Mouse (Mus musculus) kidney, embryonic 16.5 days (tissue): ENCODE results near the gene Afg1l. TPM values are rescaled to one million over a fixed set of nuclear protein-coding genes. Genes with fewer than 3 reads are reported as not detected.

Source experiments
- ATAC-seq: fragments of 200-750 bp; cut with Nextera tagmentation; 2 replicates; pipeline ENCODE4 v1.8.0; 2017; ENCODE audit warnings: moderate TSS enrichment; ENCODE audit not compliant: low FRiP score, low TSS enrichment
- H3K27ac ChIP-seq: fragments of 300-500 bp; sonication (generic); 2 replicates; pipeline ENCODE4 v1.5.1; 2014; ENCODE audit warnings: low read length
- H3K27me3 ChIP-seq: fragments of 300-500 bp; sonication (generic); 2 replicates; pipeline ENCODE4 v1.6.1; 2014; ENCODE audit warnings: low read length, control low read depth, mixed read lengths; ENCODE audit not compliant: insufficient read depth
- H3K36me3 ChIP-seq: fragments of 300-500 bp; sonication (generic); 2 replicates; pipeline ENCODE4 v1.6.1; 2014; ENCODE audit warnings: low read length, control low read depth, mixed read lengths; ENCODE audit not compliant: insufficient read depth
- H3K4me1 ChIP-seq: fragments of 300-500 bp; sonication (generic); 2 replicates; pipeline ENCODE4 v1.6.1; 2014; ENCODE audit warnings: low read length, control low read depth, mixed read lengths; ENCODE audit not compliant: insufficient read depth
- H3K4me2 ChIP-seq: fragments of 300-500 bp; sonication (generic); replicated peaks from 2 replicates; pipeline ENCODE4 v1.6.1; 2014; ENCODE audit warnings: low read depth, low read length
- H3K4me3 ChIP-seq: fragments of 300-500 bp; sonication (generic); 2 replicates; pipeline ENCODE4 v1.5.1; 2014; ENCODE audit warnings: mild to moderate bottlenecking, low read length
- H3K9ac ChIP-seq: fragments of 300-500 bp; sonication (generic); replicated peaks from 2 replicates; pipeline ENCODE4 v1.6.1; 2014; ENCODE audit warnings: low read length
- H3K9me3 ChIP-seq: fragments of 300-500 bp; sonication (generic); 2 replicates; pipeline ENCODE4 v1.6.1; 2016; ENCODE audit warnings: low read length, control low read depth
- WGBS: fragments of 180-500 bp; shearing (Covaris S2); extraction: QIAGEN DNeasy Blood & Tissue Kit; methylation state at CpG from one replicate; pipeline ENCODE4 v1.1.7; 2014; 5-methylcytosine and 5-hydroxymethylcytosine counted together
- polyA plus RNA-seq: library from polyadenylated mRNA; unstranded; fragments of >200 nt; fragmentation: Nextera tagmentation; extraction: Ambion mirVana; gene quantifications from 2 replicates; pipeline ENCODE4 v1.2.1, GENCODE M21; 2015

The Afg1l gene
- polyA plus RNA-seq, 1 experiment from 2014 or later, result 9.9 TPM

- H3K27ac ChIP-seq, result no peak overlapping the region
- peak overlapping the region; percentile 92 for H3K4me3 ChIP-seq
- peak overlapping the region; percentile 98 for H3K4me2 ChIP-seq
- WGBS, result 75% methylated on average over 6 of the region's 6 CpGs
- ATAC-seq, result no peak
- H3K27me3 ChIP-seq, result no peaks in the 10 kb centered on the region
- H3K36me3 ChIP-seq, result no peaks in the 10 kb centered on the region
- H3K4me1 ChIP-seq, result peaks cover 63% of the 10 kb centered on the region
- H3K9me3 ChIP-seq, result no peaks in the 10 kb centered on the region
- peak overlapping the region; percentile 36; the same call in 1 of the 2 replicates for H3K9ac ChIP-seq
Measured at GRCm38 (mm10) chr10:42273403-42273759, 205.0 kb downstream of the Afg1l start.

- Histone ChIP-seq H3K9ac (no peak overlapping the region), H3K4me1 (peaks cover 62% of the 10 kb centered on the region), H3K4me3 (no peak overlapping the region), H3K27ac (peak overlapping the region; percentile 0), H3K27me3 (no peaks in the 10 kb centered on the region), H3K9me3 (no peaks in the 10 kb centered on the region), H3K36me3 (peaks cover 11% of the 10 kb centered on the region), H3K4me2 (peak overlapping the region; percentile 0; the same call in 1 of the 2 replicates)
- ATAC-seq, result no peak
- WGBS, result 44% methylated on average over 11 of the region's 11 CpGs
Measured at GRCm38 (mm10) chr10:42271454-42272230, 206.7 kb downstream of the Afg1l start.

GRCm38 (mm10) chr10:42270277-42271083 lies 207.9 kb downstream of the Afg1l start:
- no peak overlapping the region for H3K9ac ChIP-seq
- no peaks in the 10 kb centered on the region for H3K27me3 ChIP-seq
- H3K9me3 ChIP-seq, result no peaks in the 10 kb centered on the region
- H3K4me2 ChIP-seq, result no peak overlapping the region
- H3K4me3 ChIP-seq, result no peak overlapping the region
- 39% methylated on average over 10 of the region's 10 CpGs for WGBS
- H3K4me1 ChIP-seq, result peaks cover 62% of the 10 kb centered on the region
- peaks cover 23% of the 10 kb centered on the region for H3K36me3 ChIP-seq
- no peak overlapping the region for H3K27ac ChIP-seq
- no peak for ATAC-seq

GRCm38 (mm10) chr10:42269281-42270025 lies 208.9 kb downstream of the Afg1l start:
- Histone ChIP-seq H3K36me3 (peaks cover 31% of the 10 kb centered on the region), H3K4me1 (peaks cover 53% of the 10 kb centered on the region), H3K9ac (no peak overlapping the region)

GRCm38 (mm10) chr10:42267811-42268545 lies 210.4 kb downstream of the Afg1l start:
- no peak for ATAC-seq
- H3K27me3 ChIP-seq, result no peaks in the 10 kb centered on the region
- peaks cover 40% of the 10 kb centered on the region for H3K4me1 ChIP-seq
- no peak overlapping the region for H3K4me3 ChIP-seq
- H3K4me2 ChIP-seq, result no peak overlapping the region
- 75% methylated on average over 5 of the region's 5 CpGs for WGBS
- no peak overlapping the region for H3K9ac ChIP-seq
- no peaks in the 10 kb centered on the region for H3K9me3 ChIP-seq
- H3K27ac ChIP-seq, result no peak overlapping the region
- H3K36me3 ChIP-seq, result peaks cover 31% of the 10 kb centered on the region

More at GRCm38 (mm10) chr10:42269281-42270025, 208.9 kb downstream of the Afg1l start:
- Histone ChIP-seq H3K4me2 (no peak overlapping the region), H3K4me3 (no peak overlapping the region), H3K27ac (no peak overlapping the region), H3K27me3 (no peaks in the 10 kb centered on the region), H3K9me3 (no peaks in the 10 kb centered on the region)
- ATAC-seq, result no peak
- WGBS, result 48% methylated on average over 15 of the region's 15 CpGs

GRCm38 (mm10) chr10:42265021-42265689 lies 213.2 kb downstream of the Afg1l start:
- H3K9ac ChIP-seq, result no peak overlapping the region
- H3K27ac ChIP-seq, result no peak overlapping the region
- 87% methylated on average over 11 of the region's 11 CpGs for WGBS
- no peak overlapping the region for H3K4me2 ChIP-seq
- H3K4me1 ChIP-seq, result peaks cover 17% of the 10 kb centered on the region
- H3K9me3 ChIP-seq, result no peaks in the 10 kb centered on the region
- ATAC-seq, result no peak
- peaks cover 31% of the 10 kb centered on the region for H3K36me3 ChIP-seq
- H3K27me3 ChIP-seq, result no peaks in the 10 kb centered on the region
- H3K4me3 ChIP-seq, result no peak overlapping the region

- ATAC-seq, result no peak
- H3K36me3 ChIP-seq, result peaks cover 31% of the 10 kb centered on the region
- no peak overlapping the region for H3K4me3 ChIP-seq
- H3K27ac ChIP-seq, result no peak overlapping the region
- no peak overlapping the region for H3K4me2 ChIP-seq
- H3K9me3 ChIP-seq, result no peaks in the 10 kb centered on the region
- H3K9ac ChIP-seq, result no peak overlapping the region
- WGBS, result 71% methylated on average over 5 of the region's 5 CpGs
- peaks cover 8% of the 10 kb centered on the region for H3K4me1 ChIP-seq
- H3K27me3 ChIP-seq, result no peaks in the 10 kb centered on the region
Measured at GRCm38 (mm10) chr10:42264195-42264594, 214.2 kb downstream of the Afg1l start.

GRCm38 (mm10) chr10:42263701-42264100 lies 214.7 kb downstream of the Afg1l start:
- H3K9me3 ChIP-seq, result no peaks in the 10 kb centered on the region
- H3K27me3 ChIP-seq, result no peaks in the 10 kb centered on the region
- H3K4me1 ChIP-seq, result 0 out of 2 replicates have a peak, but pooled peaks cover 3% of the 10 kb centered on the region
- H3K36me3 ChIP-seq, result peaks cover 31% of the 10 kb centered on the region
- H3K27ac ChIP-seq, result no peak overlapping the region
- no peak overlapping the region for H3K4me3 ChIP-seq
- WGBS, result 50% methylated on average over 8 of the region's 8 CpGs
- no peak overlapping the region for H3K4me2 ChIP-seq
- ATAC-seq, result no peak
- no peak overlapping the region for H3K9ac ChIP-seq
